Mouse (Mus musculus) heart, adult 2 months (tissue): ENCODE results near the gene F11.

Source experiments
- CTCF ChIP-seq: fragments of 200-600 bp; IDR thresholded peaks from 2 replicates; pipeline ENCODE4 v1.8.1; 2022; ENCODE audit warnings: antibody characterized with exemption, mild to moderate bottlenecking, moderate library complexity
- EP300 ChIP-seq: fragments of 200-500 bp; IDR thresholded peaks from 2 replicates; pipeline ENCODE4 v1.6.1; 2011; ENCODE audit warnings: low read depth, low read length, control low read depth; ENCODE audit not compliant: insufficient read depth
- POLR2A ChIP-seq: fragments of 200-500 bp; IDR thresholded peaks from 2 replicates; pipeline ENCODE4 v1.6.1; 2011; ENCODE audit warnings: mild to moderate bottlenecking, low read depth, low read length, control low read depth; ENCODE audit not compliant: insufficient read depth

DNA sequence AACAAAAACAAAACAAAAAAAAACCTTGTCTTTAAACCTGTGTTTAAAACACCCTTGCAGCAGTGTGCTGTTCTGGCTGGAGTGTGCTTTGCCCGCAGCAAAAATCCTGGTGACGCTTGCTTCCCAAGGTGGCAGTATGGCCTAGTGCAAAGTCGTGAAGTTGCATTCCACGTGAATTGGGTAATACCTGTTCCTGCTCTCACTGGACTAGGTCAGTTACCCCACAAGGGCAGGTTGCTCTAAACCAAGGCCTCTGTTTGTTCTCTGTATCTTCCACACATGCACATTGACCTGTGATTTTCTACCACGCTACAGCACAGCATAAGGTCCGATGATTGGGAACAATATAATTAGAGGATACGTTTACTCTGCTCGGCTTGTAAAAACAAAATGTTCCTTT, 19.8 kb upstream of the F11 start:
- TF ChIP-seq POLR2A (no peak), CTCF (no peak), EP300 (no peak)
